Mouse (Mus musculus) lung, adult 18-20 months (tissue): ENCODE measurements around the gene Rplp1.
A peak's percentile ranks its signal among the peaks of the same experiment; 100 is the strongest.

ENCODE experiments used
- DNase-seq, 2 experiments: peaks; one replicate each; pipeline ENCODE4 v3.0.0; 2022; ENCODE audit warnings: mixed read lengths in 2 of 2

Rplp1 gene

DNA sequence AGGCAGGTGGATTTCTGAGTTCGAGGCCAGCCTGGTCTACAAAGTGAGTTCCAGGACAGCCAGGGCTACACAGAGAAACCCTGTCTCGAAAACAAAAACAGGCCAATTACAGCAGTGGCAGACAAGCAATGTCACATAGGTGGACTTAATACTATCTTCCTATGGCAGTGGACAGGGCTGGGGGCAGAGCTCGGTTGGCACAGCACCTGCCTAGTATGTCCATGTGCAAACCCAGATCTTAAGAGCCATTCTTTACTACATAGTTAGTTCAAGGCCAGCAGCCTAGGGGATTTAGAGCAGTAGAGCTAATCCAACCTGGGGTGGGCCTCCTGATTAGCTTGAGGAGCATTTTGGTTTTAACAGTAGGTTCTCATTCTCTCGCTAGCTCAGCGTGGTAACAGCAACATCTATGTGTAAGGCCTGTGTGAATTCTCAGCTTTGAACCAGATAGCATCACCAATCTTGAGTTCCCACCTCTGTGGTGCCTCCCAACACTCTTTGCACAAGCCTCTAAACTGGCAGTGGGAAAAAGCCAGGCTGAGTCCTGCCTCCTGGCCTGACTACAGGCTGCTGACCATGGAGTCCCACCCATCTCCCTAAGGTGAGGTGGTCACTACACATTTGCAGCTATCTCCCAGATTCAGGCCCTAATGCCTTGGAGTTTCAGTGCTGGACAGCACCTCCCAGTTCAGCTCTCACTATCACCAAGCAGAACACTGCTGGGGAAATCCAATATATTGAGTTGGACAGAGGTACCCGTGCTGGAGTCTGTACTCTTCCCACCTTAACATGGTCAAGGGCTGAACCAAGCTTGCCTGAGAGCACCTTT lies 2.8 kb downstream of the Rplp1 start:
- DNase-seq: no peak

DNA sequence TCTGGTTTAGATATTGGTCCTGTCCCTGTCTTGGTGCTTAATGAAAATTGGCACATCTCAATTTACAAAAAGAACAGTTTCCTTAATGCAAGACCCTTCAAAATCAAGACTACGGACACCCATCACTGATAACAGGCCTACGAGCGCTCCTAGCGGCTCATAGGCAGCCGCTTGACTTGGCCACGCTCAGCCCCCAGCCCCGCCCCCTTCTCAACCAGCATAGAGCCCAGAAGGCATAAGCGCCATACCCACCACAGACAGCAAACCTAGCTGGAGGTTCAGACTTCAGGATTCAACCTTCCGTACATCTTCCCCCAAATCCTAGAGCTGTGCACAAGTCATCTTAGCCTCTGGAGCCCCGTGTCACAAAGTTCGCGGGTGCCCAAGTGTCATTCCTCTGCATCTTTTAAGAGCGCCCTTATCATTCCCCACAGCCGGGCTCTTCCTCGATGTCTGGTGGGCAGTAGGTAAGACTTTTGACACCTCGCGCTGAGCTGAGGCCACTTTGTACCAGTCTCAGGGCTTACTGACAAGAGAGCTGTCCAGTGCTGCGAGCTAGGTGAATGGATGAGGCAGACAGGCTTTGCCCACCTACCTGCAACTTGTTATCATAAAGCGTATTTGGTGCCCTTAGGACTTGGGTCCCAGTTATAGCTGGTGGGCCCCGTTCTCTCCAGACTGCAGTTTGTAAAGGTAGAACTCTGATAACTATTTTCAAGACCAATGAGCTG lies 3.7 kb downstream of the Rplp1 start:
- no peak for DNase-seq

DNA sequence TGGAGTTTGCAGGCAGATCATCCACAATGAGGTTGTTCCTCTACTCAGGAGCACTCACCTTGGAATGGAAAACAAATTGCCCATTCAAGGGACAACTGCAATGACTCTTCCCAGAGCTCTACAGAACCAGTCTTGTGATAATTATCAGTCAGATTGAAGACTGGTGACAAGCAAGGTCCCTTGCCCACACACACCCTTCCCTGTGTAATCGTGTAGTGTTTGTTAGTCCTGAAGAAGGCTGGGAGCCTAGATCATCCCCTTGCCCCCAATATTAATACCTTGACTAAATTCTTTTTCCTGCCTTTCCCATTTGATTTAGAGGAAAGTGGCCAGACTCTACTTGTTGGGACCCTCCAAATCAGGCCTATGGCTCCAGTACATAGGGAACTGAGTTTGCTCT lies 4.7 kb downstream of the Rplp1 start:
- no peak for DNase-seq

DNA sequence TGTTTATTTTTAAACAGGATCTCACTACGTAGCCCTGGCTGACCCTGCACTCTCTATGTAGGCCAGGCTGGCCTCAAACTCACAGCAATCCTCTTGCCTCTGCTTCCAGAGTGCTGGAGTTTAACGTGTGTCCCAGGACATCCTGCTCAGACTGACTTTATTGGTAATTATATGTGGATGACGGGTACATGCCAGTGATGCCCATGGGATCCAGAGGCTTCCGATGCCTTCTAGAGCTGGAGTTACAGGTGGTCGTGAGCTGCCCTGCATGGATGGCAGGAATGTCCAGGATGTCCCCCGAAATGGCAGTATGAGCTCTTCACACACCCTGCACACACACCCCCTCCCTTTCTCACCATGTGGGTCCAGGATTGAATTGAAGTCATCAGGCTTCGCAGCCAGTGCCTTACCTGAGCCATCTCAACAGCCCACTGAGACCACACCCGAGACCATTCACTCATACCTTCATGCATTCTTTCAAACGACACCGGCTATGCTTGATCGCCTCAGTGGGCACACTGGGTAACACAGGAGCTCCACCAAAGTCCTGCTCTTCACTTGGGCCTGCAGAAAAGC lies 5.4 kb downstream of the Rplp1 start:
- no peak for DNase-seq

DNA sequence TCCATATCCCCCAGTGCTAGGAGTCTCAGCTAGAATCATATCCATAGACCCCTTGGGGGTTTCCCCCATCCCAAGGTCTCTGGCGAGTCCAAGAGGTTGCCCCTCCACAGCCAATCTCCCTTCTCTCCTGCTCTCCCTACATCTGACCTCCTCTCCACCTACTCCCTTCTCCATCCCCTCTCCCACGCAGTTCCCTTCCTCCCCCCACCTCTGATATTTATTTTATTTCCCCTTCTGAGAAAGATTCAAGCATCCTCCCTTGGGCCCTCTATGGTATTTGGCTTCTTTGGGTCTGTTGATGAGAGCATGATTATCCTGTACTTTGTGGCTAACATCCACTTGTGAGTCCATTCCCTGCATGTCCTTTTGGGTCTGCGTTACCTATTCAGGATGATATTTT lies 6.0 kb downstream of the Rplp1 start:
- DNase-seq: no peak

DNA sequence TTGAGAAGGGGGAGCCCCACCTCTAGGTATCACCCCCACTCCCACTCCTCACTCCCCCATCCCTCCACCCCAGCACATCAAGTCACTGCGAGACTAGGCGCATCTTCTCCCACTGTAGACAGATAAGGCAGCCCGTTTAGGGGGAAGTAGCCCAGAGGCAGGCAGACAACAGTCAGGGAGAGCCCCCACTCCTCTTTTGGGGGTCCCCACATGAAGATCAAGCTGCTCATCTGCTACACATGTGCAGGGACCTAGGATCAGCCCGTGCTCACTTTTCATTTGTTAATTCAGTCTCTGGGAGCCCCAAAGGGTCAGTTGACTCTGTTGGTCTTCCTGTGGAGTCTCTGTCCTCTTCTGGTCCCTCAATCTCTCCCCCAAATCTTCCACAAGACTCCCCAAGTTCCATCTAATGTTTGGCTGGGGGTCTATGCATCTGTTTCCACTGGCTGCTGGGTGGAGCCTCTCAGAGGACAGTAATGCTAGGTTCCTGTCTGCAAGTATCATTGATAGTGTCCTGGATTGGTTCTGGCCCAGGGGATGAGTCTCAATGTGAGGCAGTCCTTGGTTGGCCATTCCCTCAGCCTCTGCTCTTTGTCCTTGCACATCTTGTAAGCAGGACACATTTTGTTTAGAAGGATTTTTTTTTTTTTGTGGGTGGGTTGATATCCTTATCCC lies 6.6 kb downstream of the Rplp1 start:
- DNase-seq: no peak

DNA sequence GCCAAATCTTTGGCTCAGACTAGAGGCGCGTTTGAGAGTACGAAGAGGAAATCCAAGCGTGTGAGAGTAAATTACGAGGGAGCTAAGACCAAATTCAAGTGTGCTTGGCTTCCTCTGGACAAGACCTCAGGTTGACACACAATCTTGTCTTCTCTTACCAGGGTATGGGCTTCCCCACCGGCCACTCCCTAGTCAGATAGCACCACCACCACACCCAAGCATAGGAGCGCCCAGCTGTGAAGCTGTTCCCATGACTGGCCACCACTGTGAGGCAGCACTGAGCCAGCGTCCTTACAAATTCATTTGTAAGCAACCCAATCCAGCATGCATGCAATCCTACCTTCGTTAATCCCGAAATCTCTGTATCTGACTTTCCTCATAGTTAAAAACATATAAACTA lies 7.4 kb downstream of the Rplp1 start:
- peak; percentile 53 to 55 for DNase-seq

DNA sequence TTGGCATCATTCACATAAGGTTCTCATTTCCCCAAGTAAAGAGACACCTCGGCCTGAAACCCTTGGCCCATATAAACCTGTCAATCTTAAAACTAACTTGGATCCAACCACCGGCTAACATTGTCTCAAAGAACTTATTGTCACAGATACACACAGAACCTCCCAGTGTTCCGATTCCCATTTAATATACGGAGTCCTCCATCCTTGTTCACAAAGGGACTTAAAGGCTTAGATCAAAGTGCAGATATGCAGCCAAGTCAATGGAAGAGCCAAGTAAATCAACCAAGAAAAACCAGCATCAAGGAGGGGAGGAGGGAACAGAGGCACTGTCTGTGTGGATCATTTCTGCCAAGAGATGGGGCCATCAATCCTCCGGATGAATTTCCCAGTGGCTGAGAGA lies 8.8 kb downstream of the Rplp1 start:
- DNase-seq: no peak

DNA sequence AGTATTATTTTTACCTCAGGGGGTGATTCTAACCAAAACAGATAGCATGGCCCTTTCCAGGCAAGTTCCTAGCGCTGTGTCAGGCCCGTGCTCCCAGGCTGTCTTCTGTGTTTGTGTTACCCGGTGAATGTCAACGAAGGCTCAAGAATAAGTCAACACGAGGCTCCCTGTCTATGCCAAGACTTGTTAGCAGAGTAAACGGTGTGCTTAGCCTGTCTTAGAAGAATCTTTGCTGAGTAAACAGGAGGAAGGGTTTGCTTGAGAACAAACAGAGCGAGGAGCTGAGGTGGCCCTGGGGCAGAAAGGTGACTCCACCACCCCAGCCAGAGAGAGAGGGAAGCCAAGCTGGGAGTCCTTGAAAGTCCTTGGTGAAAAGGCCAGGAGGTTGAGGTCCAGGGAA lies 10.1 kb downstream of the Rplp1 start:
- DNase-seq: peak; percentile 64 to 72

DNA sequence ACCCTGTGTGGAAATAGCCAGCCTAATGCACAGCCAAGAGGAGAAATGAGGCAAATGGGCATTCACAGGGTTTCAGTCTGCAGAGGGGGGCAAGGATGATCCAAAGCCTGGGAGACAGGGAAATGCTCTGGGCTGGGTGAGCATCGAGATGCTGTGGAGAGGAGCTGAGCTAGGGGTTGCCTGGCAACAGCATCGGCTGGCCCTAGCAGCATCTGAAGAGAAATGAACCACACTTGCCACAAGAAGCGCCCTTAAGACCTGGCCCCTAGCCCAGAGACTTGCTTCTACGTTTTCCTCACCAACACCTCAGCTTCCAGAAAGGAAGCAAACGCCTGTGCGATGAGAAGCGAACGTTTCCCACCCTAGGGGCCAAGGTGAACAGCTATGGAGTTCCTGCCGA lies 11.9 kb downstream of the Rplp1 start:
- DNase-seq: peak; percentile 47 to 56

DNA sequence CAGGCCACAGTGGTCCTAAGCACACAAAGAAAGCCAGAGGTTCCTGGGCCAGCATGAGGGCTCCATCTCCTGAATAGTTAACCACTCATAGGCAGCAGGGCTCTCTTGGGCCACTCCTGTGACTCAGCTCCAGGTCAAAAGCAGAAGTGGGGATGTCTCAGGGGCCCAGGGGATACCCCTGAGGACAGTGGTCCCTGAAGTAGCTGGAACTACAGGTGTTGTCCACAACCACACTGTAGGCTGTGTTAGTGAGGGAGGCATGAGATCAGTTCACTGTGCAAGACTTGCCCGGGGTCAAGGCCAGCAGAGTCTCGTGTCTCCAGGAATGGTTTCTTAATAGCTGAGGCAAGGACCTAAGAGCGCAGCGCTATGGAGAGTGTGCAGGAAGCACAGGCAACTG lies 12.8 kb downstream of the Rplp1 start:
- no peak for DNase-seq

DNA sequence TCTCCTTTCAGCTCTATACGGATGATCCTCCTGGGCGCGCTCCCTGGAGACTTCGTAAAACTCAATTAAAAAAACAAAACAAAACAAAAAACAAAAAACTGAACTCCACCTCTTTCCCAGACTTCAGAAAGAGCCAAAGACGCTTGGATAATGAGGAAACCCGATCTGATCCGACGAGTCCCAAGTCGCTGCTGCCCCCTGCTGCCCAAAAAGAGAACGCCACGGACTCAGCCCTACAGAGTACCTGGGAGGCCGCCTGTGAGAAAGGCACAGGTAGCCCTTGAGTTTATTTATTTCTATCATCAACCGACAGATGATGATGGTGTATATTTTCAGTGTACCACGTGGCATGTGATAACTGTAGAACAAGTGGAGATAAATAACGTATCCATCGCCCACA lies 14.5 kb downstream of the Rplp1 start:
- peak; percentile 78 to 85 for DNase-seq

DNA sequence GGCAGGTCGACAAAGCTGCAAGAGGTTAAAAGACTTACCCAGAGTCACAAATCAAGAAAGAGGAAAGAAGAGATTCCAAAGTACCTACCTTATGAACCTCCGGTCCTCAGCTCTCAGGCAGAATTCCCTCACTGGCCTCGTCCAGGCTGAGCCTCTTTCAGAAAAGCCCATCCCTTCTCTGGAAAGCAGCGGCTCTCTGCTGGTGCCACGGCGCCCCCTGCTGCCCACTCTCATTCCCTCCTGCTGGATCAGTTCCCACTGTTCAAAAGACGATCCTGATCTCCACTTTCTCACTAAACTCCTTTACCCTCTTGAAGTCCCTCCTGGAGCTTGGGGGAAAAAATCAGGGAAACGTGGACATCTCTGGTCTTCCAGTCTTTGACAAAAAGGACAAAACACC lies 15.9 kb downstream of the Rplp1 start:
- peak; percentile 73 to 80 for DNase-seq

DNA sequence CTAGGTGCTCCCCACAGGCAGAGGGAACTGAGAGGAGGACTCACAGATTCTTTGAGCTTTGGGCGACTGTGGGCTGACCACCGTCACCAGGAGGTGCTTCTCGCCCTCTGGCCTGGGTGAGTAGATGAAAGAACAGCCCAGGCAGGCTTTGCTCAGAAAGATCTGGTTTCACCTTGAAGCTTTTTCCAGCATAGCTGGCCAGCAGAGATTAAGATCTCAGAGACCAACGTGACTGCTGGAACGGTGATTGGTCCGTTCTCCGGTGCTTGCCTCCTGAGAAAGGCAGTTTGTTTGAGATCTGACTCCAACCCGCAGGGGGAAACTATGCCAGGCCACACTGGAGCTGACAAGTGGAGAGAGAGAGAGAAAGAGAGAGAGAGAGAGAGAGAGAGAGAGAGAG lies 19.3 kb downstream of the Rplp1 start:
- peak; percentile 57 to 74 for DNase-seq

DNA sequence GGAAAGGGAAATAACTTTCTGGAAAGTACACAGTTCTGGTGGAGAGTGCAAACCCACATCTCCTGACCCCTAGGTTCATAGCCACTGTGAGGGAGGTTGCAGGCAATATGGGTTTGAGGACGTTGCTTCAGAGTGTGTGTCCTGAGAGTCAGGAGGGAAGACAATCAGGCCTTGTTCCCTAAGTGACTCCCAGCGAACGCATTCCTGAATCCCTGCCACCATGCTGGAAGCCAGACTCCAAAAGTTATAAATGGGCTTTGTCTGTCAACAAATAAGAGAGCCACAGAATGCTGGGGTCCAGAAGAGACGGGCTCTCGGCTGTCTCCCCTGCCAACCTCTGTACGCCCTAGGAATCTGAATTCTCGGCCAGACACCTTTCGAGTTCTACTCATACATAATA lies 24.5 kb downstream of the Rplp1 start:
- DNase-seq: no peak

DNA sequence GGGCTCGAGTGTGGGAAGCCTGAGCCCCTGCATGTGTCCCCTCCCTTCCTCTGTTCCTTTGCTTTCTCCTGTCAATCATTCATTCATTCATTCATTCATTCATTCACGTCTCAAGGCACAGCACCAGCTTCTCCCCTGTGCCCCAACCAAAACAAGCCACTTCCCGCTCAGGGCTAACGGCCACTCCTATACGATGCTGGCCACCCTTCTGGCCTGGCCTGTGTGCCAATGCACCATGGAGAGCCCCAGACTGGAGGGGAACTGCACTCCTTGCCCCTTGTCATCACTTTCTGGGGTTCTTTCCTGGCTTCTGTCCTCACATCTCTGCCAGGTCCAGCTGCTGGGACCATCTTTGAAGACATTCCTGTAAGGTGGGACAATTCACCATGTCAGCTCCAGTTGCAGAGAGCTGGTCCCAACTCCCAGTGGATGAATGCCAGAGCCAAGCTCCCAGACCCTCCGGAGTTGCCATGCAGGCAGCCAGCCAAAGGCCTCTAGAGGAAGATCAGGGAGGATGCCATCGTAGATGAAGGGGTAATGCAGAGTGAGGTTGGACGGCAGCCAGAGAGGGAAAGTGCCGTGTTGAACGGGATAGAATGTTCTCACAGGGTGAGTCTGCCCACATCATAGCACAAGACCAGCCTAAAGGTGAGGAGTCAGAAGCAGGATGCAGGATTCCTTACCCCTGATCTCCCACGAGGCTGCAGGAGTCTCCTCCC lies 26.5 kb downstream of the Rplp1 start:
- DNase-seq: no peak

DNA sequence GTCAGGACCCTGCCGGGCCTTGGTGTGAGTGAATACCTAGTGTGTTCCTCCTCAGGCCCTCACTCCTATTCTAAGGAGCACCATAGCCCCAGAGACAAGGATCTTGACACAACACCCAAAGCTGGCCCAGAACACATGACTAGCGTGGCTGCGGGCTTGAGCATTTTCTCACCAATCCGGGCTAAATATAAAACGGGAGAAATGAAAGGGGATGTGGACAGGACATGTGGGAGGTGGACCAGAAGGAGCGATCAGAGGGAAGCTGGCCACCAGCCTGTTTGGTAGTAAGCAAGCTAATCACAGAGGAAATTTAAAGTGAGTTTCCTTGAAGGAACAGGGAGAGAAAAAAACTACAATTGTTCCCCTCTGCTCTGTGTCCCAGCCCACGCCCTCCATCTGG lies 28.4 kb downstream of the Rplp1 start:
- DNase-seq: no peak

DNA sequence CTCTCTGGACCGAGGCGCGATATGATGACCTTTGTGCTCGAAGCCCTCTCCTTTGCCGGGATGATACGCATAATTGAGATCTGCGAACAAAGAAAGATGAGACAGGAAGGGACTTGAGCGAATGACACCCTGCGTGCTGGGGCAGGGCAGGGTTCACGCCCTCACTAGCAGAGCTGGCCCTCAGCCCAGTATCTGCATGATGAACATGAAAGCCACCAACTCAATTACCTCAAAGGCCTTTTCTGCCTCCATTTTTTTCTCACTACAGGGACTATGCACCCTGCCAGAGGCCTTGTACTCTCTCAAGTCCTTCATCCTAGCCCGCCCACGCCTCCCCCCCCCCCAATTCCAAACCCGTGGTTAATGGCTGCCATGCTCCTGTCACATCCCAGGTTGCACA lies 29.4 kb downstream of the Rplp1 start:
- DNase-seq: no peak

DNA sequence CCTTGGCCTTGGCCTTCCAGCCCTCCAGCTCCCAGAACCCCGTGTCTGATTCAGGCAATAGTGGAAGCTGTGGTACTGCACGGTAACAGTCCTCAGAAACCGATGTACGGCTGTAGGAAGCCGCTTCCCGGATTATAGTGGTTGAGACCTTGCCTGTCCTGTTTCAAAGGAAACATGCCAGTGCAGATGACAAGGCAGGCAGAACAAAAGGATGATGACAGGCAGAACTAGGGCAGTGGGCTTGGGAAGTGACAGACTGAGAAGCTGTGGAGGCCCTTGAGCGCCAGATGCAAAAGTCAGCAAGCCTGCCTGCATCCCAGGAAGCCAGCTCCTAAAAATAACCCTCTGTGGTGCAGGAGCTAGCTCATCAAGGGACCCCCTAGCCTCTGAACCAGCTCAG lies 30.0 kb downstream of the Rplp1 start:
- no peak for DNase-seq

DNA sequence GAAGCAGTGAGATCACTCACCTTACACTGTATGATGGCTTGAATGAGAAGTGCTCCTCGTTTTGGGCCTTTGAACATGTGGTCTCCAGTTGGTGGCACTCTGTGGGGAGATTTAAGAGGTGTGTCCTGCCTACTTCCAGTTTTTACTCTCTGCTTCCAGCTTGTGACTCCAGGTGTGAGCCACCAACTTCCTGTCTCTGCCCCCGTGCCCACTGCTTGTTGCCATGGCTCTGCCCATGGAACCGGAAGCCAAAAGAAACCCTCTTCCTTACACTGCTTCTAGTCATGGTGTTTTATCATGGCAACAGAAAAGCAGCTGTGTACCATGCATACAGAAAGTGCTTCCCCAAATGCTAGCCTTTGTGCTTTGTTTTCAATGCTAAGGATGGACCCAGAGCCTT lies 32.2 kb downstream of the Rplp1 start:
- DNase-seq: no peak

DNA sequence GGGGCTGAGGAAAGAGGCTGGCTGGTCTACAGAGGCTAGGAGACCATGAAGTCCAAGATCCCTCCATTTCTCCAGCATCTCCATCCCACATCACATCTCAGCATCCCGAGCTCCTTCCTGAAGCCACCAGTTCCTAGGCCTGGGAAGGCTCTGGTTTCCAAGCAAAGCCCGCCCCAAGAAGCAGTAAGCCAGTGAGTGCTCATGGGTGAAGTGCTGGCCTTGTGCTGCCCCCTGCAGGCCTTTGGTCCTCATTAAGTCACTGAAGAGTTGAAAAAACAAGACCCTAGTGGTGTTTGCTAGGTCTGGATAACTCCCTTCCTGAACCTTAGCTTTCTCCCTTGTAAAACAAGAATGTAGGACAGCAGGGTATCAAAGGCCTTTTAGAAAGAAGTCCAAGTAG lies 35.5 kb downstream of the Rplp1 start:
- DNase-seq: peak; percentile 59 to 72

DNA sequence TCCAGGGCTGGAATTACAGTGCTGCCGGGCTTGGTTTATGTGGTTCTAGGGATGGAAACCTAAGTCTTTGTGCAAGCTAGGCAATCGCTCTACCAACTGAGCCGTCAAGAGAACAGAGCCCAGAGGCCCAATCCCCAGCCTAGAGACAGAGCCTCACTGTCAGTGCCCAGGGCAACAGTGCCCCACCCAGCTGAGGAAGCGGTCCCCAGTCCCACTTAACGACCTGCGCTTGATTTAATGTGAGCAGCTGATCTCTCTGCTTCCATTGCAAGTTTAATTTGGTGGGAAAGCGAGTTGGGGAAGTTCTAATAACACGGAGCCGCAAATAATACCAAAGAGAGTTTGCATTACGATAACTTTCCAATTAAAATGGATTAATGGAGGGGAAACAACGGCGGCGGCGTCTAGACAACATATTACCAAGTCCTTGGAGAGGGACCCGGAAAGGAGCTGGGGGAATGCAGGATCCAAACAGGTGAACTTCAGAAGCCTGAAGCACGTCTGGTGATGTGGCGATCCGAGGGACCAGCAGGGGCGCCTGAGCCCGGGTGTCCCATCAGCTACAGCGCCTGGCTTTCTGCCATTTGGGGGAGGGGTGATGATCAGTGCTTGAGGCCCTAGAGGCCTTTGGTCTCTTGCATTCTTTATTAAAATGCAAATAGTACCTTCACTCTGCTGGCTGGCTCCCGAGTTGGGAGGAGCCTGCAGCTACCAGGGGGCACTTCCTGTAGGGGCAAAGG lies 36.8 kb downstream of the Rplp1 start:
- no peak for DNase-seq
